Mouse (Mus musculus) cortical plate, adult 2 months (tissue): ENCODE measurements around the gene Vnn3. TPM values are rescaled to one million over a fixed set of nuclear protein-coding genes. Genes with fewer than 3 reads are reported as not detected.

ENCODE experiments used
- H3K27ac ChIP-seq: fragments of 200-500 bp; 2 replicates; pipeline ENCODE4 v1.5.1; 2012; ENCODE audit warnings: low read length, control low read depth, inconsistent platforms; ENCODE audit not compliant: insufficient read depth
- H3K4me1 ChIP-seq: fragments of 200-500 bp; 2 replicates; pipeline ENCODE4 v1.6.1; 2011; ENCODE audit warnings: low read length; ENCODE audit not compliant: control insufficient read depth, insufficient read depth
- H3K4me3 ChIP-seq: fragments of 200-500 bp; 2 replicates; pipeline ENCODE4 v1.5.1; 2011; ENCODE audit warnings: mild to moderate bottlenecking, low read length, control low read depth; ENCODE audit not compliant: insufficient read depth
- CTCF ChIP-seq: fragments of 200-500 bp; IDR thresholded peaks from 2 replicates; pipeline ENCODE4 v1.5.1; 2011; ENCODE audit warnings: mild to moderate bottlenecking, control low read depth, low read length; ENCODE audit not compliant: insufficient read depth; ENCODE audit errors: extremely low read depth
- POLR2A ChIP-seq: fragments of 200-500 bp; IDR thresholded peaks from 2 replicates; pipeline ENCODE4 v1.6.1; 2011; ENCODE audit warnings: mild to moderate bottlenecking, low read length, control low read depth; ENCODE audit not compliant: insufficient read depth; ENCODE audit errors: extremely low read depth
- polyA plus RNA-seq: library from polyadenylated mRNA; depleted of rRNA; stranded (reverse); fragments of >200 nt; gene quantifications from 2 replicates; pipeline ENCODE4 v1.2.3, GENCODE M21; 2012

The Vnn3 gene
- polyA plus RNA-seq, 1 experiment, result not detected

- no peak overlapping the region for H3K27ac ChIP-seq
- TF ChIP-seq POLR2A, result no peak
- TF ChIP-seq CTCF, result no peak
Observed at GRCm38 (mm10) chr10:23826516-23826915, 24.7 kb upstream of the Vnn3 start.

DNA sequence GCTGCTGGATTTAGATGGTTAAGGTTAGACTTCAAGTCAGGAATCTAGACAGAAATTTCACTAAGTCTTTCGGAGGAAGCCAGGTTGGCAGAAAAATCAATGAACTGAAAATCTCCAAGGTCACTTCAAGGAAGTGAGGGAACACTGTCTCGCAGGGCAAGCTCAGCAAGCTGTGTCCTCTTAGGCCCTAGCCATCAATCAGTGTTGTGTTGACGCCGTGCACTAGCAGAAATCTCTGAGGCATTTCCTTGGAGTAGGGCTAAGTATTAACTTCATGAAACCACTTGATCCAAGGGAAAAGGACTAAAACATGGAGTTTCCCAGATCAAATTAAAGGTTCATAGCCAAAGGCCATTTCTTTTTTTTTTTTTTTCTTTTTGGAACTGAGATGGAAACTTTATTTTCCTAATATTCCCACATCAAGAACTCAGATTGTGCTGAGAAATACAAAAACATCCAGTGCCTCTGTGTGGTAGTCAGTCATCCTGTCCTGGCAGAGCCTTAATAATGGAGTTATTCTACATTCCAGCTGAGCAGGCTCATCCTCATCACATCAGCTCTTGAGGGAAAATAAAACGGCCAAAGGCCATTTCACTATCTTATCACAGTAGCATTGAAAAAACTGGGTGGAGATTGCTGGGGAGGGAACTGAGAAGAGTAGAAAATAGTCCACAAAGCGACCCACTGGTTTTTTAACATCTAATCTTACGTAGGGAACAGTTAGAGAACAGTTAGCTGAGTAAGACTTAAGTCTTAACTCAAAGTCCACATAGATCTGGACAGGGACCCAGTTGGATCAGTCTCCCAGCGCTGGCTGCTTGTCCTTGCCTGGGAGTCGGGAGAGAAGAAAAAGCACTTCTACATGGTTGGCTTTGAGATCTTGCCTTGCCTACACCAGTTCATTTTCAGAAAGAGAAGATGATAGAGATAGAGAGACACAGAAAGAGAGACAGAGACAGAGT lies 15.0 kb upstream of the Vnn3 start:
- Histone ChIP-seq H3K4me1 (no peaks in the 10 kb centered on the region), H3K4me3 (no peak overlapping the region), H3K27ac (no peak overlapping the region)
- TF ChIP-seq POLR2A, result no peak
- no peak for TF ChIP-seq CTCF

More at GRCm38 (mm10) chr10:23826516-23826915, 24.7 kb upstream of the Vnn3 start:
- Histone ChIP-seq H3K4me1 (no peaks in the 10 kb centered on the region), H3K4me3 (no peak overlapping the region)

DNA sequence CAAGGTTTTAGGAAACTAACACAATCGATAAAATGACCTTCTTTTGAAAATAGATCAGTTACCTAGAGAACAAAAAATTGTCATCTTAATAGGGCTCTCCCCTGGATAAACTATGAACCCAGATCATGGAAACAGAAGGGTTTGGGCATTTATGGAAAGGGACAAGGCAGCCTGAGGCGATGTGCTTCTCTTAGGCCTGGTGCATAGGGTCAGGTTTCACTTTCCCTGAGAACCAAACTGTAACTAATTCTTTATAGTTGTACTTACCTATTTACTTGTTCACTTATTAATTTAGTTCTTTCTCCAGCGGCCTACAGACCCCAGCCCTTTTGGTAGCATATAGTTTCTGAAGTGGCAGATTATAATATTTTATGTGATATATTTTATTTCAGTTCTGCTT lies 14.1 kb upstream of the Vnn3 start:
- no peak overlapping the region for H3K27ac ChIP-seq
- no peak overlapping the region for H3K4me3 ChIP-seq
- TF ChIP-seq POLR2A, result no peak
- TF ChIP-seq CTCF, result no peak
- no peaks in the 10 kb centered on the region for H3K4me1 ChIP-seq

GRCm38 (mm10) chr10:23838910-23839309 lies 12.4 kb upstream of the Vnn3 start:
- Histone ChIP-seq H3K27ac (no peak overlapping the region), H3K4me3 (no peak overlapping the region), H3K4me1 (no peaks in the 10 kb centered on the region)
- TF ChIP-seq POLR2A (no peak), CTCF (no peak)

- TF ChIP-seq POLR2A (no peak), CTCF (no peak)
- no peaks in the 10 kb centered on the region for H3K4me1 ChIP-seq
- no peak overlapping the region for H3K27ac ChIP-seq
- no peak overlapping the region for H3K4me3 ChIP-seq
Observed at GRCm38 (mm10) chr10:23839368-23839767, 11.9 kb upstream of the Vnn3 start.

- H3K27ac ChIP-seq, result no peak overlapping the region
- no peak for TF ChIP-seq POLR2A
- TF ChIP-seq CTCF, result no peak
- H3K4me1 ChIP-seq, result no peaks in the 10 kb centered on the region
- H3K4me3 ChIP-seq, result no peak overlapping the region
Observed at GRCm38 (mm10) chr10:23840496-23840895, 10.8 kb upstream of the Vnn3 start.

GRCm38 (mm10) chr10:23852096-23852495 lies 834 bp downstream of the Vnn3 start:
- H3K4me3 ChIP-seq, result no peak overlapping the region
- H3K4me1 ChIP-seq, result no peaks in the 10 kb centered on the region
- no peak for TF ChIP-seq CTCF
- no peak for TF ChIP-seq POLR2A
- H3K27ac ChIP-seq, result no peak overlapping the region

DNA sequence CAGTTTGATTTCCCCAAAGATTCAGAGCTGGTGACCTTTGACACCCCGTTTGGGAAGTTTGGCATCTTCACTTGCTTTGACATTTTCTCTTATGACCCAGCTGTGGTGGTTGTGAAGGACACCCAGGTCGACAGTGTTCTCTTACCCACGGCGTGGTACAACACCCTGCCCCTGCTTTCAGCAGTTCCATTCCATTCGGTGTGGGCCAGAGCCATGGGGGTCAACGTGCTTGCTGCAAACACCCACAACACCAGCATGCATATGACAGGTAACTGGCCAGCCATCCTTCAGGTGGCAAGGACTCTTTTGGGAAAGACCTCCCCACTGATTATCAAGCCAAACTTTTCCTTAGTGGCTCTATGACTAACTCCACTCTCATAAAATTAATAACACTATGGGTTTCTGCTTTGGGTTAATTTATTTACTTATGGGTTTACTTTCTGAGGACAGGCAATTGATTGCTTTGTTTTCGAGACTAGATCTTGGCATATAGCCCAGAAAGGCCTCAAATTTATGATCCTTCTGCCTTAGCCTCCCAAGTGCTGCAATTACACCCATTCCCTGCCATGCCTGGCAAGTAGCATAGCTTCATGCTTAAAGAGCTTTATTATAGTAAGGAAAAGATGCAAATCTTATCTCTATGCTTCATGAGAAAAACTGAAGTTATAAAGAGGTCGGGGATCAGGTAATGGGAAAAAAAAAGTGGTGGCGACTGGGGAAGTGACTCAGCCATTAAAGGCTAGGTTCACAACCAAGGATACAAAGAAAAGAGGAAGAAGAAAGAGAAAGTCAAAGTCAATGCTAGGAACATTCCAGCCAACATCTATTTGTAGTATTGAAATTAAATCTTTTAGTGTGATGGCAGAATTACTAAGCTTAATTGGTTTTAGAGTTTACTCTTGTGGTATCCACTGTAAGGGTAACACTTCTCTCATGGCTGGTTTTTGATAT lies 13.4 kb downstream of the Vnn3 start:
- no peaks in the 10 kb centered on the region for H3K4me1 ChIP-seq
- TF ChIP-seq CTCF (no peak), POLR2A (no peak)
- no peak overlapping the region for H3K4me3 ChIP-seq
- H3K27ac ChIP-seq, result no peak overlapping the region

DNA sequence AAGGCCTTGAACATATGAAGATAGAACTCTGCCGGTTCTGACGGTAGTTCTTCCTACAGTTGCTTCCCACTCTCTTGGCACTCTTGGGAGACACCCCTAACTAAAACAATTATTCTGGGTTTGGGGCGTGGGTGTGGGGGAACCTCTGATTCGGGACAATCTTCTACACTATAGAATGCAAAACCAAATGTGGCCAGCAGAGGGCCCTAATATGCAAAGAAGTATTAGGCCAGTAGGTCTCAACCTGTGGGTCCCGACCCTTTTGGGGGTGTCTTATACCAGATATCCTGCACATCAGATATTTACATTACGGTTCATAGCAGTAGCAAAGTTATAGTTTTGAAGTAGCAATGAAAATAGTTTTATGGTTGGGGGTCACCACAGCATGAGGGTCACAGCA lies 29.4 kb downstream of the Vnn3 start:
- no peaks in the 10 kb centered on the region for H3K4me1 ChIP-seq
- no peak overlapping the region for H3K27ac ChIP-seq
- H3K4me3 ChIP-seq, result no peak overlapping the region
- TF ChIP-seq POLR2A, result no peak
- 0 out of 2 replicates have a peak, but pooled peaks have one; percentile 4 for TF ChIP-seq CTCF
